ENCODE assay signal across 8 mouse cellular contexts in the genomic region with DNA sequence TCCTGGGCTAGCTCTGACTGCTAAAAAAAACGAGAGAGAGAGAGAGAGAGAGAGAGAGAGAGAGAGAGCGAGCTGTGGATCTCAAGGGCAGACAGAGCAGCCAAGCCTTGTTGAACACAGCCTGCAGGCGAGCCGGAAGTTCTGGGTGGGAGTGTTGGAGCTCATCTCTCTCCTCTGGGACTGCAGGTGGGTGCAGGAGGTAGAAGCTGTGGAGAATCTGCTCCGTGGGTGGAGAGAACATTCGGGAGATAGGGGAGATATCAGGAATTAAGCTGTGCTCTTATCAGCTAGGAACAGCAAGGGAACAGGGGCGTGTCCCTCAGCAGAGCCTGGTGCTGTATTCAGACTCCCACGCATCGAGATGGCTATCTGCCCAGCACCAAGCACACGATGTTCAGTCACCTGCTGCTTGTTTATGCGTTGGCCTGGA.
DNase-seq lines count a peak whose midpoint lies in the region; ATAC-seq and TF ChIP-seq lines count a peak whose summit lies in the region.

No protein-coding gene starts in this region.

- H3K9ac ChIP-seq in stomach, postnatal 0 days (ENCODE audit: low read length), result no peak overlapping the region
- H3K9ac ChIP-seq in midbrain, embryonic 14.5 days (replicated peaks; ENCODE audit: low read length), result no peak overlapping the region

- no peak overlapping the region for H3K4me2 ChIP-seq in stomach, postnatal 0 days (replicated peaks; ENCODE audit: low read depth)
- H3K4me2 ChIP-seq in midbrain, embryonic 14.5 days (ENCODE audit: low read length), result no peak overlapping the region

- H3K4me3 ChIP-seq in stomach, postnatal 0 days (ENCODE audit: low read depth, low read length), result no peak overlapping the region
- no peak overlapping the region for H3K4me3 ChIP-seq in midbrain, embryonic 14.5 days (replicated peaks; ENCODE audit: low read depth, low read length)

- peak; percentile 66 for ATAC-seq in frontal cortex, adult (ENCODE audit: low TSS enrichment)
- 0 out of 2 replicates have a peak, but pooled peaks have one; percentile 48 for ATAC-seq in stomach, postnatal 0 days (ENCODE audit: low FRiP score, low TSS enrichment)
- no peak for ATAC-seq in midbrain, embryonic 14.5 days (ENCODE audit: low FRiP score, low TSS enrichment)

- intact Hi-C loops in heart, postnatal 10 days (cut with DNase I), result loop anchor here (2.0 kb wide), 1 partner anchor 29 kb away; no protein-coding TSS in a partner anchor

- no peak for TF ChIP-seq EP300 in stomach, postnatal 0 days (optimal IDR thresholded peaks at IDR 0.05)

- 41% methylated on average over 11 of the region's 11 CpGs for WGBS in stomach, postnatal 0 days
- WGBS in midbrain, embryonic 14.5 days, result 75% methylated on average over 11 of the region's 11 CpGs

- H3K36me3 ChIP-seq in stomach, postnatal 0 days (ENCODE audit: control insufficient read depth, insufficient read depth, low read length), result no peaks in the 10 kb centered on the region
- no peaks in the 10 kb centered on the region for H3K36me3 ChIP-seq in midbrain, embryonic 14.5 days (ENCODE audit: control insufficient read depth, insufficient read depth, low read length)

- no peak for TF ChIP-seq CTCF in stomach, postnatal 0 days (IDR thresholded peaks at IDR 0.05; ENCODE audit: low read depth)

- no peaks in the 10 kb centered on the region for H3K9me3 ChIP-seq in stomach, postnatal 0 days (ENCODE audit: control insufficient read depth, low read length)
- H3K9me3 ChIP-seq in midbrain, embryonic 14.5 days (ENCODE audit: control insufficient read depth, low read length), result no peaks in the 10 kb centered on the region

- no peaks in the 10 kb centered on the region for H3K27me3 ChIP-seq in stomach, postnatal 0 days (ENCODE audit: control insufficient read depth, insufficient read depth, low read length)
- no peaks in the 10 kb centered on the region for H3K27me3 ChIP-seq in midbrain, embryonic 14.5 days (ENCODE audit: control insufficient read depth, insufficient read depth, low read length)

- H3K27ac ChIP-seq in stomach, postnatal 0 days (replicated peaks), result no peak overlapping the region
- no peak overlapping the region for H3K27ac ChIP-seq in midbrain, embryonic 14.5 days (replicated peaks; ENCODE audit: low read depth, low read length)

- no peak for DNase-seq in frontal cortex, postnatal 10 days (ENCODE audit: low spot score in 2 of 2)
- DNase-seq in adrenal gland, postnatal 25 days, result peak; percentile 26
- peak; percentile 54 to 60 for DNase-seq in heart, postnatal 10 days
- DNase-seq in liver, result peak; percentile 49
- DNase-seq in stomach, postnatal 0 days (ENCODE audit: low spot score), result peak; percentile 44
- DNase-seq in thymus, postnatal 10 days (ENCODE audit: low spot score in 2 of 2), result no peak
- no peak for DNase-seq in midbrain, embryonic 14.5 days

- 0 out of 2 replicates have a peak, but pooled peaks cover 2% of the 10 kb centered on the region for H3K4me1 ChIP-seq in stomach, postnatal 0 days (replicated peaks; ENCODE audit: control insufficient read depth, insufficient read depth)
- H3K4me1 ChIP-seq in midbrain, embryonic 14.5 days (ENCODE audit: control insufficient read depth, insufficient read depth, low read length), result 0 out of 2 replicates have a peak, but pooled peaks cover 13% of the 10 kb centered on the region

Comparison
In these comparisons a context has a peak if more than half of its experiments do, and no peak if none do; other contexts are left out.
1. DNase-seq: peak in adrenal gland, postnatal 25 days (single experiment), heart, postnatal 10 days (2 of 2), liver (single experiment) and stomach, postnatal 0 days (single experiment); none in frontal cortex, postnatal 10 days (0 of 2), thymus, postnatal 10 days (0 of 2) and midbrain, embryonic 14.5 days (single experiment).